Mouse (Mus musculus): ENCODE data around the gene Mcl1. TPM values are rescaled to one million over a fixed set of nuclear protein-coding genes. Genes with fewer than 3 reads are reported as not detected.
A peak's percentile ranks its signal among the peaks of the same experiment; 100 is the strongest.
"Not testable (repeated sequence)": the region's sequence is repeated elsewhere in the genome, so short reads cannot be mapped to it uniquely, and the experiment has no call there.

The Mcl1 gene
- polyA plus RNA-seq, 1 experiment from 2014 or later: 42.3 TPM

GRCm38 (mm10) chr3:95652204-95652811 lies 6.3 kb upstream of the Mcl1 start:
- no peak overlapping the region for H3K4me2 ChIP-seq (replicated peaks)
- no peaks in the 10 kb centered on the region for H3K36me3 ChIP-seq
- no peak overlapping the region for H3K27ac ChIP-seq
- 60% methylated on average over 7 of the region's 7 CpGs for WGBS
- ATAC-seq (ENCODE audit: low FRiP score, low read depth): no peak
- no peaks in the 10 kb centered on the region for H3K27me3 ChIP-seq
- no peak overlapping the region; the same call in 1 of the 2 replicates for H3K9ac ChIP-seq
- H3K9me3 ChIP-seq: no peaks in the 10 kb centered on the region
- no peak overlapping the region for H3K4me3 ChIP-seq
- peaks cover 15% of the 10 kb centered on the region for H3K4me1 ChIP-seq

- WGBS: 17% methylated on average over 6 of the region's 6 CpGs
- Histone ChIP-seq H3K9me3 (no peaks in the 10 kb centered on the region), H3K4me1 (peaks cover 15% of the 10 kb centered on the region), H3K27ac (no peak overlapping the region), H3K27me3 (no peaks in the 10 kb centered on the region), H3K4me2 (replicated peaks) (no peak overlapping the region), H3K9ac (no peak overlapping the region), H3K36me3 (no peaks in the 10 kb centered on the region), H3K4me3 (no peak overlapping the region)
- ATAC-seq (ENCODE audit: low FRiP score, low read depth): no peak
These were observed 5.7 kb upstream of the Mcl1 start for GRCm38 (mm10) chr3:95652871-95653270.

GRCm38 (mm10) chr3:95653473-95654034 lies 5.0 kb upstream of the Mcl1 start:
- no peaks in the 10 kb centered on the region for H3K9me3 ChIP-seq
- no peak overlapping the region for H3K4me3 ChIP-seq
- H3K36me3 ChIP-seq: no peaks in the 10 kb centered on the region
- H3K27ac ChIP-seq: peak overlapping the region; percentile 52; the same call in 1 of the 2 replicates
- no peak overlapping the region for H3K9ac ChIP-seq
- H3K4me1 ChIP-seq: peaks cover 15% of the 10 kb centered on the region
- no peaks in the 10 kb centered on the region for H3K27me3 ChIP-seq
- no peak overlapping the region for H3K4me2 ChIP-seq (replicated peaks)
- ATAC-seq (ENCODE audit: low FRiP score, low read depth): no peak
- 25% methylated on average over 11 of the region's 11 CpGs for WGBS

- H3K4me3 ChIP-seq; H3K27me3 ChIP-seq; H3K36me3 ChIP-seq; H3K27ac ChIP-seq; H3K9ac ChIP-seq; H3K9me3 ChIP-seq; H3K4me2 ChIP-seq (replicated peaks); ATAC-seq (ENCODE audit: low FRiP score, low read depth): not testable (repeated sequence)
- peaks cover 15% of the 10 kb centered on the region for H3K4me1 ChIP-seq
- WGBS: 89% methylated on average over 3 of the region's 3 CpGs
These were observed 4.2 kb upstream of the Mcl1 start for GRCm38 (mm10) chr3:95654371-95654770.

- peaks cover 3% of the 10 kb centered on the region for H3K36me3 ChIP-seq
- no peak overlapping the region for H3K9ac ChIP-seq
- ATAC-seq (ENCODE audit: low FRiP score, low read depth): no peak
- 86% methylated on average over 5 of the region's 5 CpGs for WGBS
- no peak overlapping the region for H3K27ac ChIP-seq
- no peaks in the 10 kb centered on the region for H3K27me3 ChIP-seq
- H3K4me1 ChIP-seq: peaks cover 19% of the 10 kb centered on the region
- H3K4me2 ChIP-seq (replicated peaks): no peak overlapping the region
- H3K4me3 ChIP-seq: no peak overlapping the region
- H3K9me3 ChIP-seq: no peaks in the 10 kb centered on the region
These were observed 3.2 kb upstream of the Mcl1 start for GRCm38 (mm10) chr3:95655437-95655836.

GRCm38 (mm10) chr3:95657108-95657507 lies 1.5 kb upstream of the Mcl1 start:
- H3K4me3 ChIP-seq: no peak overlapping the region
- no peak overlapping the region for H3K27ac ChIP-seq
- no peak overlapping the region for H3K9ac ChIP-seq
- H3K4me2 ChIP-seq (replicated peaks): no peak overlapping the region
- H3K4me1 ChIP-seq: peaks cover 35% of the 10 kb centered on the region
- peaks cover 17% of the 10 kb centered on the region for H3K36me3 ChIP-seq
- 92% methylated on average over 3 of the region's 3 CpGs for WGBS
- H3K9me3 ChIP-seq: no peaks in the 10 kb centered on the region
- no peaks in the 10 kb centered on the region for H3K27me3 ChIP-seq
- ATAC-seq (ENCODE audit: low FRiP score, low read depth): no peak

- Histone ChIP-seq H3K36me3 (peaks cover 23% of the 10 kb centered on the region), H3K9me3 (no peaks in the 10 kb centered on the region), H3K27ac (peak overlapping the region; percentile 99; the same call in 1 of the 2 replicates), H3K27me3 (no peaks in the 10 kb centered on the region), H3K4me2 (replicated peaks) (peak overlapping the region; percentile 65), H3K9ac (peak overlapping the region; percentile 100; the same call in 1 of the 2 replicates), H3K4me3 (peak overlapping the region; percentile 99), H3K4me1 (peaks cover 37% of the 10 kb centered on the region)
- ATAC-seq (ENCODE audit: low FRiP score, low read depth): no peak
- 83% methylated on average over 3 of the region's 3 CpGs for WGBS
These were observed 877 bp upstream of the Mcl1 start for GRCm38 (mm10) chr3:95657711-95658110.

GRCm38 (mm10) chr3:95658868-95659712 lies 502 bp downstream of the Mcl1 start:
- ATAC-seq (ENCODE audit: low FRiP score, low read depth): peak; percentile 74
- H3K4me3 ChIP-seq: peak overlapping the region; percentile 99
- WGBS: 0% methylated on average over 90 of the region's 113 CpGs
- peaks cover 37% of the 10 kb centered on the region for H3K36me3 ChIP-seq
- H3K9ac ChIP-seq: peak overlapping the region; percentile 100
- no peaks in the 10 kb centered on the region for H3K9me3 ChIP-seq
- H3K27ac ChIP-seq: peak overlapping the region; percentile 99
- no peaks in the 10 kb centered on the region for H3K27me3 ChIP-seq
- H3K4me2 ChIP-seq (replicated peaks): peak overlapping the region; percentile 91
- peaks cover 39% of the 10 kb centered on the region for H3K4me1 ChIP-seq

GRCm38 (mm10) chr3:95659948-95660347 lies 1.4 kb downstream of the Mcl1 start:
- Histone ChIP-seq H3K27ac (peak overlapping the region; percentile 99), H3K4me1 (peaks cover 43% of the 10 kb centered on the region), H3K27me3 (no peaks in the 10 kb centered on the region), H3K9me3 (no peaks in the 10 kb centered on the region), H3K9ac (peak overlapping the region; percentile 100), H3K4me2 (replicated peaks) (peak overlapping the region; percentile 91), H3K36me3 (peaks cover 45% of the 10 kb centered on the region), H3K4me3 (peak overlapping the region; percentile 99)
- WGBS: 2% methylated on average over 8 of the region's 8 CpGs
- ATAC-seq (ENCODE audit: low FRiP score, low read depth): no peak

GRCm38 (mm10) chr3:95660788-95661478 lies 2.3 kb downstream of the Mcl1 start:
- H3K4me3 ChIP-seq: peak overlapping the region; percentile 99
- H3K27ac ChIP-seq: no peak overlapping the region
- H3K27me3 ChIP-seq: no peaks in the 10 kb centered on the region
- H3K9ac ChIP-seq: peak overlapping the region; percentile 100
- H3K9me3 ChIP-seq: no peaks in the 10 kb centered on the region
- whole genome bisulfite sequencing: 23% methylated on average over 2 of the region's 2 CpGs
- H3K4me1 ChIP-seq: peaks cover 50% of the 10 kb centered on the region
- peak overlapping the region; percentile 91 for H3K4me2 ChIP-seq (replicated peaks)
- no peak for ATAC-seq (ENCODE audit: low FRiP score, low read depth)
- peaks cover 52% of the 10 kb centered on the region for H3K36me3 ChIP-seq

- Histone ChIP-seq H3K4me1 (peaks cover 62% of the 10 kb centered on the region), H3K9ac (no peak overlapping the region), H3K4me3 (peak overlapping the region; percentile 9; the same call in 1 of the 2 replicates), H3K9me3 (no peaks in the 10 kb centered on the region), H3K36me3 (peaks cover 56% of the 10 kb centered on the region), H3K27me3 (no peaks in the 10 kb centered on the region), H3K4me2 (replicated peaks) (peak overlapping the region; percentile 34), H3K27ac (no peak overlapping the region)
- 63% methylated on average over 7 of the region's 7 CpGs for WGBS
- ATAC-seq (ENCODE audit: low FRiP score, low read depth): no peak
These were observed 3.5 kb downstream of the Mcl1 start for GRCm38 (mm10) chr3:95661945-95662715.
